Mouse (Mus musculus) adrenal gland, postnatal 10 days (tissue): ENCODE measurements around the gene Tceanc2. TPM values are rescaled to one million over a fixed set of nuclear protein-coding genes. Genes with fewer than 3 reads are reported as not detected.
A peak's percentile ranks its signal among the peaks of the same experiment; 100 is the strongest.

Experiments
- DNase-seq: peaks from one replicate; pipeline ENCODE4 v3.0.0; 2021; ENCODE audit warnings: mixed read lengths
- total RNA-seq, 2 experiments: library from RNA; stranded (reverse); gene quantifications; 2 replicates each; pipeline ENCODE4 v1.2.3; 2021

Tceanc2 gene
- total RNA-seq, 2 experiments from 2014 or later: 22.4 to 22.8 TPM

- DNase-seq: peak; percentile 99
These were observed 610 bp downstream of the Tceanc2 start, which contains the start of gene Tmem59 for GRCm38 (mm10) chr4:107178182-107178829. Gene Tmem59 (plus strand): TSS chr4:107178399.

GRCm38 (mm10) chr4:107177506-107177905, 1.4 kb downstream of the Tceanc2 start:
- DNase-seq: no peak

GRCm38 (mm10) chr4:107167798-107168197, 11.1 kb downstream of the Tceanc2 start:
- no peak for DNase-seq

GRCm38 (mm10) chr4:107166700-107167099, 12.2 kb downstream of the Tceanc2 start:
- DNase-seq: no peak

GRCm38 (mm10) chr4:107163756-107164587, 14.9 kb downstream of the Tceanc2 start:
- DNase-seq: peak; percentile 78

GRCm38 (mm10) chr4:107163341-107163740, 15.6 kb downstream of the Tceanc2 start:
- no peak for DNase-seq

GRCm38 (mm10) chr4:107160181-107160580, 18.7 kb downstream of the Tceanc2 start:
- peak; percentile 46 for DNase-seq

GRCm38 (mm10) chr4:107159166-107159773, 19.6 kb downstream of the Tceanc2 start:
- peak; percentile 10 for DNase-seq

GRCm38 (mm10) chr4:107156983-107157401, 21.9 kb downstream of the Tceanc2 start:
- peak; percentile 10 for DNase-seq

- no peak for DNase-seq
These were observed 26.3 kb downstream of the Tceanc2 start for GRCm38 (mm10) chr4:107152571-107152970.

GRCm38 (mm10) chr4:107150991-107151390, 27.9 kb downstream of the Tceanc2 start:
- no peak for DNase-seq

GRCm38 (mm10) chr4:107143511-107143910, 35.4 kb downstream of the Tceanc2 start:
- DNase-seq: no peak

- no peak for DNase-seq
These were observed 38.9 kb downstream of the Tceanc2 start for GRCm38 (mm10) chr4:107139836-107140631.

- DNase-seq: no peak
These were observed 39.7 kb downstream of the Tceanc2 start for GRCm38 (mm10) chr4:107138948-107139835.

GRCm38 (mm10) chr4:107136531-107136930, 42.4 kb downstream of the Tceanc2 start:
- DNase-seq: no peak

GRCm38 (mm10) chr4:107135663-107136062, 43.3 kb downstream of the Tceanc2 start:
- no peak for DNase-seq

- no peak for DNase-seq
These were observed 44.0 kb downstream of the Tceanc2 start for GRCm38 (mm10) chr4:107134891-107135290.

GRCm38 (mm10) chr4:107130534-107130933, 48.4 kb downstream of the Tceanc2 start:
- no peak for DNase-seq

GRCm38 (mm10) chr4:107129373-107129772, 49.5 kb downstream of the Tceanc2 start:
- DNase-seq: peak; percentile 37

- no peak for DNase-seq
These were observed 50.8 kb downstream of the Tceanc2 start for GRCm38 (mm10) chr4:107127901-107128669.
